Mouse (Mus musculus) midbrain, embryonic 12.5 days (tissue): Measurements from ENCODE around the gene Stom. TPM values are rescaled to one million over a fixed set of nuclear protein-coding genes. Genes with fewer than 3 reads are reported as not detected.
A peak's percentile ranks its signal among the peaks of the same experiment; 100 is the strongest.

Source experiments
- ATAC-seq: fragments of 200-750 bp; cut with Nextera tagmentation; 2 replicates; pipeline ENCODE4 v1.8.0; 2017; ENCODE audit warnings: low read depth, moderate TSS enrichment, moderate library complexity; ENCODE audit not compliant: low FRiP score
- H3K27ac ChIP-seq: fragments of 300-500 bp; sonication (generic); replicated peaks from 2 replicates; pipeline ENCODE4 v1.5.1; 2016; ENCODE audit warnings: mild to moderate bottlenecking
- H3K27me3 ChIP-seq: fragments of 300-500 bp; sonication (generic); 2 replicates; pipeline ENCODE4 v1.6.1; 2016; ENCODE audit warnings: mild to moderate bottlenecking
- H3K36me3 ChIP-seq: fragments of 300-500 bp; sonication (generic); 2 replicates; pipeline ENCODE4 v1.6.1; 2016
- H3K4me1 ChIP-seq: fragments of 300-500 bp; sonication (generic); 2 replicates; pipeline ENCODE4 v1.6.1; 2016
- H3K4me2 ChIP-seq: fragments of 300-500 bp; sonication (generic); replicated peaks from 2 replicates; pipeline ENCODE4 v1.6.1; 2016; ENCODE audit warnings: mild to moderate bottlenecking, moderate library complexity
- H3K4me3 ChIP-seq: fragments of 300-500 bp; sonication (generic); 2 replicates; pipeline ENCODE4 v1.5.1; 2016; ENCODE audit warnings: mild to moderate bottlenecking
- H3K9ac ChIP-seq: fragments of 300-500 bp; sonication (generic); replicated peaks from 2 replicates; pipeline ENCODE4 v1.6.1; 2016; ENCODE audit warnings: mild to moderate bottlenecking, moderate library complexity
- H3K9me3 ChIP-seq: fragments of 300-500 bp; sonication (generic); 2 replicates; pipeline ENCODE4 v1.6.1; 2016; ENCODE audit warnings: mild to moderate bottlenecking
- WGBS: fragments of 180-500 bp; shearing (Covaris S2); methylation state at CpG from one replicate; pipeline ENCODE4 v1.1.7; 2016; 5-methylcytosine and 5-hydroxymethylcytosine counted together
- polyA plus RNA-seq: library from polyadenylated mRNA; unstranded; fragments of >200 nt; fragmentation: Nextera tagmentation; extraction: Ambion mirVana; gene quantifications from 2 replicates; pipeline ENCODE4 v1.2.1, GENCODE M21; 2016

Stom gene
- polyA plus RNA-seq, 1 experiment from 2014 or later, result 12.5 TPM

DNA sequence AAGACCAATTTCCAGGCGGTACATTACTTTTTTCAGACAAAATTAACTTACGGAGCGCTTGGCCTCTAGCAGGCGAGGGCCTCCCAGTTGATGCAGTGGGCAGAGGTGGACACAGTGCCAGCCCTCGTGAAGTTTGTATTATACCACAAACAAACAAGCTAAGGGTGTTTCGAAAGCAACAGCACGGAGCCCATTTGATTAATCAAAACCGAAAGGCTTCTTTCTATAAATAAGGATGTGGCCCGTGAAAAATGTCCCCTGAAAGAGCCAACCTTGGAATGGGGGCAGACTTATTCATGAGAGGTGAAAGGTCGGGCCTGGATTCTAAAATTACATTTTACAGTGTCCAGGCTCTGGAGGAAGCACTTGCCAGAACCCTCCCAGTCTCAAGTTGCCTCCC is 643 bp upstream of the Stom start:
- H3K4me1 ChIP-seq, result peaks cover 17% of the 10 kb centered on the region
- 46% methylated on average over 10 of the region's 10 CpGs for WGBS
- no peaks in the 10 kb centered on the region for H3K9me3 ChIP-seq
- H3K27me3 ChIP-seq, result 0 out of 2 replicates have a peak, but pooled peaks cover 7% of the 10 kb centered on the region
- H3K4me3 ChIP-seq, result peak overlapping the region; percentile 65
- ATAC-seq, result no peak
- no peak overlapping the region for H3K27ac ChIP-seq
- H3K36me3 ChIP-seq, result no peaks in the 10 kb centered on the region
- peak overlapping the region; percentile 65 for H3K9ac ChIP-seq
- peak overlapping the region; percentile 95 for H3K4me2 ChIP-seq

DNA sequence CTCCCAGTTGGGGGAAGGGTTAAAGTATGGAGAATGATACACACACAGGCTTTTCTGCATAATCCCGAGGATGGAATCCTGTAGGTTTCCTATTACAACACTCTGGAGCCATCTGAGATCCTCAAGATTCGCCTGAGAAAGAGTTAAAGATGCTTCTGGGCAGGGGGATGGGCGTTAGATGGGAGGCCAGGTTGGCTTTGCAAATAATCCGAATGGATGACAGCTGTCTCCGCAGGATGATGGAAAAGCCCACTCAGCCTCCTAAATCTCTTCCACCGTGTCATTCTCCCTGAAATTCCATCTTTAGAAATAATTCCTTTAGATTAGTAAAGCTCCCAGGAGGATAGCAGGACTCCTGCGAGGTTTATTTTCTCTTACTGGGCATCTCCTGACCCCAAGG is 1.2 kb downstream of the Stom start:
- Histone ChIP-seq H3K4me2 (peak overlapping the region; percentile 95), H3K9me3 (no peaks in the 10 kb centered on the region), H3K27me3 (0 out of 2 replicates have a peak, but pooled peaks cover 7% of the 10 kb centered on the region), H3K27ac (no peak overlapping the region), H3K36me3 (no peaks in the 10 kb centered on the region), H3K4me1 (peaks cover 17% of the 10 kb centered on the region), H3K4me3 (peak overlapping the region; percentile 65), H3K9ac (no peak overlapping the region)
- WGBS, result 1% methylated on average over 7 of the region's 7 CpGs
- ATAC-seq, result no peak

DNA sequence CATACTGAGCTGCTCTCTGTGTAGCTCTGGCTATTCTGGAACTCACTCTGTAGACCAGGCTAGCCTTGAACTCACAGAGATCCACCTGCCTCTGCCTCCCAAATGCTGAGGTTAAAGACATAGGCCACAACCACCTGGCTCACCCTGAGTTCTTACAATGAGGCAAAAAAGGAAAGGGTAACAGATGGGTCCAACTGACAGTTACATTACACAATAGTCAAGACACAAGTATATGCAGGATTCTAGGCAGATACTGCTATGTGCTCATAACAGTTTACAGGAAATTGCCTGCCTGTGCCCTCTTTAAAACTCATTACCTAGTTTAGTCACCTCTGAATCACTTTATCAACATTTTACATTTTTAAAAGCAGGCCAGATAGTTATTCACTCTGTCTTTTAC is 3.1 kb downstream of the Stom start:
- Histone ChIP-seq H3K4me3 (no peak overlapping the region), H3K27ac (no peak overlapping the region), H3K4me1 (peaks cover 17% of the 10 kb centered on the region), H3K9me3 (no peaks in the 10 kb centered on the region), H3K27me3 (peaks cover 12% of the 10 kb centered on the region), H3K36me3 (no peaks in the 10 kb centered on the region), H3K4me2 (no peak overlapping the region), H3K9ac (no peak overlapping the region)
- ATAC-seq, result no peak

DNA sequence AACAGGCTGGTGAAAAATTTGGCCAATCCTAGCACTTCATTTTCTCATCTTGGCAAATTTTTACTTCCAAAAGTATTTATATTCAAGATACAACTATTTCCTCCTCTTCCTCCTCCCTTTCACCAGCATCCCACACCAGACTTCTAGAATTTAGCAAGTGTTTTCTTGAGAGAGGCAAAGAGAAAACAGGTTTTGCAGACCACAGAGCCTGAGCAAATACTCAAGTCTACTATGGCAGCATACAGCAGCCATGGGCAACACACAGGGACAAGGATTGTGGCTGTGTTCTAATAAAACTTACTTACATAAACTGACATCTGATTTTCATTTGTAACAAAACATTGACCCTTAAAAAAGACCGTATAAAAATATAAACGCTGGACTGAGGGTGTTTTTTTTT is 5.6 kb downstream of the Stom start:
- no peaks in the 10 kb centered on the region for H3K36me3 ChIP-seq
- H3K9me3 ChIP-seq, result no peaks in the 10 kb centered on the region
- H3K4me1 ChIP-seq, result peaks cover 11% of the 10 kb centered on the region
- no peak overlapping the region for H3K4me3 ChIP-seq
- no peak overlapping the region for H3K27ac ChIP-seq
- ATAC-seq, result no peak
- 76% methylated on average over 2 of the region's 2 CpGs for WGBS
- H3K9ac ChIP-seq, result no peak overlapping the region
- H3K27me3 ChIP-seq, result peaks cover 20% of the 10 kb centered on the region
- no peak overlapping the region for H3K4me2 ChIP-seq

DNA sequence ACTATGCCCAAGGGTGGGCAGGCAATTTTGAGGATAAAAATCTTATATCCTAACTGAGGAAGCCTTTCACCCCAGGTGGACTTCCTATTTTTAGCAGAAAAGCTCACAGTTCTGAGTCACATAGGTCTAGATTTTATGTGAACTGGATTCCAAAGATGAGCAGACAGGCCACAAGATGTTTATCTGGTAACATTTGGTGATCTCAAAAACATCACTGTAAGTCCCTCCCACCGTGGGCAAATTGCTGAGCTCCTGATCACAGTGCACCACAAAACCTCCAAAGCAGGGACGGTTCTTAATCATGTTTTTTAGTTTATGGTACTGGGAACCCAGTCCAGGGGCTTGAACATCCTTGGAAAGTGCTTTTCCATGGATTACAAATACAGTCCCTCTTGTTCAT is 7.7 kb downstream of the Stom start:
- no peak for ATAC-seq

DNA sequence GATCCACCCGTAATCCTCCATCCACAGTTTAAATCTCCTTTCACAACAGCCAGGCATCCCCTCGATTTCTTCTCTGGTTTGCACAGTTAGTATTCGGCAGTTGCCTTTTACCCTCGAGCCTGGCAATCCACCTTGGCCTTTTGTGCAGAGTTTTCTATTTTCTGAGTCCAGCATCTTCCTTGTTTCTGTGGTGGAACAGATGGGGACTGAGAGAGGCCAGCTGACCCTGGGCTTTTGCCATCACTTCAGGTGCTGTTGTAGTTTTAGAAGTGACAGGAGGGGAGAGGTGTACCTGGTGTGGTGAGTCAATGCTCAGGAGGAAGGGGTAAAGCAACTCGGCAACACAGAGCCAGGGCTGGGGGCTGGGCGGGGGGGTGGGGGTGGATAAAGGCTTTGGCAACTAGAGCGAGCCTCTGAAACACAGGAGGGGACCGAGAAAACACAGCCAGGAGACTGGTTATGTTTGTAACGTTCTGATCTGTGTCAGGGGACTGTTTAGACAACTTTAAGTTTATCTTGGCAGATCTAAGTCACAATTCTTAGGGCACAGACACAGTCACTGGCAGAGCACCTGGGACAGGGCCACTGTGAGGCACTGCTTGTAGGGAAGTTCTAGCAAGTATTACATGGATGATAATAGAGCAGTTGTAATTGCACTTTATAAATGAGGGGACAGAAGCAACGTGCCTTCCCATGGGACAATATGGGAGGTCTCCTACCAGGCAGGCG is 8.5 kb downstream of the Stom start:
- Histone ChIP-seq H3K36me3 (no peaks in the 10 kb centered on the region), H3K27me3 (peaks cover 40% of the 10 kb centered on the region), H3K27ac (no peak overlapping the region), H3K4me2 (no peak overlapping the region), H3K4me1 (peaks cover 2% of the 10 kb centered on the region; the same call in 1 of the 2 replicates), H3K9me3 (no peaks in the 10 kb centered on the region), H3K9ac (no peak overlapping the region), H3K4me3 (no peak overlapping the region)
- no peak for ATAC-seq
- 24% methylated on average over 11 of the region's 11 CpGs for WGBS

More for the DNA sequence above, 7.7 kb downstream of the Stom start:
- H3K27ac ChIP-seq, result no peak overlapping the region
- no peak overlapping the region for H3K4me3 ChIP-seq
- H3K4me2 ChIP-seq, result no peak overlapping the region
- H3K9me3 ChIP-seq, result no peaks in the 10 kb centered on the region
- no peaks in the 10 kb centered on the region for H3K36me3 ChIP-seq
- H3K9ac ChIP-seq, result no peak overlapping the region
- peaks cover 2% of the 10 kb centered on the region; the same call in 1 of the 2 replicates for H3K4me1 ChIP-seq
- H3K27me3 ChIP-seq, result peaks cover 36% of the 10 kb centered on the region
- WGBS, result 89% methylated on average over 2 of the region's 2 CpGs

DNA sequence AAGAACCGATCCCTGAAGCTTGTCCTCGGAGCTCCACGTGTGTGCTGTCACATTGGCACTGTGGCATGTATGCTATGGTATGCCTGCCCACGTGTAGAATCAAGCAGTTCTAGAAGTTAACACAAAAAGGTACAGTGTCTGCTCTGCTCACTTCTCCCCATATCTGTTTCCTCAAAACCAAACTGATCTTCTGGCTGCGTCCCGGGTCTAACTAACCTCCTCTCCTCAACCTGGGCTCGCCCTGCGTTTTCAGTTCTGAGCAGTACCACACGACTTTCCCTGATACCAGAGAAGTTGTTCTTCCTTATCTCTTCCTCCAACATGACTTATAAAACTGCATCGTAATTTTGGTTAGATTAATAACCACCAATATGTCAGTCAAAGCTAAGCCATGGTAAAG is 9.2 kb downstream of the Stom start:
- ATAC-seq, result no peak
- peaks cover 40% of the 10 kb centered on the region for H3K27me3 ChIP-seq
- no peak overlapping the region for H3K9ac ChIP-seq
- no peaks in the 10 kb centered on the region for H3K36me3 ChIP-seq
- 61% methylated on average over 10 of the region's 10 CpGs for WGBS
- H3K27ac ChIP-seq, result no peak overlapping the region
- peaks cover 2% of the 10 kb centered on the region; the same call in 1 of the 2 replicates for H3K4me1 ChIP-seq
- no peak overlapping the region for H3K4me3 ChIP-seq
- no peak overlapping the region for H3K4me2 ChIP-seq
- H3K9me3 ChIP-seq, result no peaks in the 10 kb centered on the region

DNA sequence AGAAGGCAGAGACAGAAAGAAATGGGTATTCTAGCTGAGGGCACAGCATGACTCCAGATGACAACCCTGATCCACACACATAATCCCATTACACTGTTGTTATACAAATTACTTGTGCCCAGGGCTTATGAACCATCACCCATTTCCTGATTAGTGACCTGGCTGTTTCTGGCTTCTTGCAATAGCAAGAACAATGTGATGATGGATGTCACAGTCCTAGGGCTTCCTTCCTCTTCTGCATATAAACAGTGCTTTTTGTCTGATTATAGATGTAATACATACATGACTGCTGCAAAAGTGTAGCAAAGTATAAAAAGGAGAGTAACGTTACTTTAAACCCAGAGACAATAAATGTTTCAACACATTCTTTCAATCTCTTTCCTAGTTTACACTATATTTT is 9.8 kb downstream of the Stom start:
- Histone ChIP-seq H3K4me3 (no peak overlapping the region), H3K4me1 (peaks cover 5% of the 10 kb centered on the region; the same call in 1 of the 2 replicates), H3K27me3 (peaks cover 40% of the 10 kb centered on the region), H3K9ac (no peak overlapping the region), H3K27ac (no peak overlapping the region), H3K4me2 (no peak overlapping the region), H3K9me3 (no peaks in the 10 kb centered on the region), H3K36me3 (no peaks in the 10 kb centered on the region)
- 57% methylated on average over 1 of the region's 1 CpGs for WGBS
- ATAC-seq, result no peak

DNA sequence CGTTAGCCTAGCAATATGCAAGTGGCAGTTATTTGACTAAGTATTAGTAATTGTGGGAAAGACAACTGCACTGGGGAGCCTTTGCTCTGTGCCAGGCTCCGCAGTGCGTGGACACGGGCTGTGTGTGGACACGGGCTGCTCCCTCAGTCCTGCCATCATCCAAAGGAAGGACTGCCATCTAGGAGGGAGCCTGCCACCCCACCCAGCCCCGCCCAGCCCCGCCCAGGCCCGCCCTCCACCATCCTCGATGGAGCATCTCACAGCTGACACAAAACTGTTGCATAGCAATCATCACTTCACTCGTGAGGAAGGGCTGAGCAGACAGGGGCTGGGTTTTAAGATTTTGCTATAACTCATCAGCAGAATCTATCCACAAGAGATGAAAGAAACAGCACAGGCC is 10.8 kb downstream of the Stom start:
- H3K9ac ChIP-seq, result no peak overlapping the region
- WGBS, result 74% methylated on average over 10 of the region's 10 CpGs
- no peak for ATAC-seq
- peaks cover 5% of the 10 kb centered on the region; the same call in 1 of the 2 replicates for H3K4me1 ChIP-seq
- H3K36me3 ChIP-seq, result no peaks in the 10 kb centered on the region
- H3K4me2 ChIP-seq, result no peak overlapping the region
- H3K27me3 ChIP-seq, result peaks cover 43% of the 10 kb centered on the region
- H3K9me3 ChIP-seq, result no peaks in the 10 kb centered on the region
- H3K27ac ChIP-seq, result no peak overlapping the region
- H3K4me3 ChIP-seq, result no peak overlapping the region

DNA sequence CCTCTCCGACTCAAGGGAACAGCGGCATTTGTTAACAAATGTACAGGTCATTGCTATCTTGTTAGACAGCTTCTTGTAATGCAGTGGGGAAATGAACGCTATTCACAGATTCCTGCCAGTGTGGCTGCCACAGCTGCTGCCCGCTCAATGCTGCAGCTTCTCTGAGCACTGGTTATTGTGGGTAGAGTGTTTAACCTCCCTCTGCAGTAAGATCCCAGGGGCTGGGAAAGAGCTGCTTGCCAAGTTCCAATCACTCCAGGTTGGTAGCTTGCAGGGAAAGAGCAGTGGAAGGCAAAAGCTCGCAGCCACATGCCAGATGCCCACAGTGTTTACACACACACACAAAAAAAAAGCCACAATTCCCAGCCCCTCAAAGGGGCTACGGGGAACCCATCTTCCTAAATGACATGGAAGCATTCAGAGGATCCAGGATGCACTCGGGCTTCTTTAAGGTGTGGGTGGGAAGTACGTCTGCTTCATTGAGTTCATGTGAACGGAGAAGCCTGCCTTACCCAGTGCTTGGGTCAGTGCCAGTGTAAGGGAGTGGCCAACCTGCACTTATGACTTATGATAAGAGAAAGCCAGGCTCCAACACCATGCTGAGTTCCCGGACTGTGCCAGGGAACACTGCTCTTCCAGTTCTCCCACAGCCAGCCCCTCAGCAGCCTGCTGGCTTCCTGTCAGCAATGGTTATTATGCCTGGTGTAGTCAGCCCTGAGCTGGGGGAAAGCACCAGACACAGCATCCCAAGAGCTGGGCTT is 14.2 kb downstream of the Stom start:
- no peak overlapping the region for H3K4me2 ChIP-seq
- H3K27me3 ChIP-seq, result peaks cover 33% of the 10 kb centered on the region
- H3K4me1 ChIP-seq, result 0 out of 2 replicates have a peak, but pooled peaks cover 5% of the 10 kb centered on the region
- H3K9me3 ChIP-seq, result no peaks in the 10 kb centered on the region
- ATAC-seq, result no peak
- H3K36me3 ChIP-seq, result no peaks in the 10 kb centered on the region
- 84% methylated on average over 10 of the region's 10 CpGs for WGBS
- H3K9ac ChIP-seq, result no peak overlapping the region
- H3K27ac ChIP-seq, result no peak overlapping the region
- H3K4me3 ChIP-seq, result no peak overlapping the region

DNA sequence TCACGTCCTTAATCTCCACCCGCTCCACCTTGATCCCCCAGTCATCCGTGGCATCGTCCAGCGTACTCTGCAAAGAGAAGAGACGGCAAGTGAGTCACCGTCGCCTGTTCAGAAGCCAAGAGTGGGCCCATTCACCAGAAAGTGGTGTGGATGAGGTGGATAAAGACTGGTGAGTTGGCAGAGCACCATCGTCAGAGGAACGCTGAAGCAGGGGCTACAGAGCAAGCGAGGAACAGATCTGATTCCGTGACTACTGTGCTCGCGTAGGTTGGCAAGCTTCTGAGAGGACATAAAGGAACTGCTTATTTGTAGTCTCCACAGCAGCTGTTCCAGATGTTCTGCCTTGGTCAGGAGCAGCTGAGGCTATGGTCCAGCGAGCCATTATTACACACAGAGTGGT is 16.4 kb downstream of the Stom start:
- Histone ChIP-seq H3K4me2 (no peak overlapping the region), H3K9ac (no peak overlapping the region), H3K4me1 (0 out of 2 replicates have a peak, but pooled peaks cover 3% of the 10 kb centered on the region), H3K27ac (no peak overlapping the region), H3K27me3 (peaks cover 22% of the 10 kb centered on the region), H3K36me3 (no peaks in the 10 kb centered on the region), H3K4me3 (no peak overlapping the region), H3K9me3 (no peaks in the 10 kb centered on the region)
- 88% methylated on average over 15 of the region's 15 CpGs for WGBS
- no peak for ATAC-seq

DNA sequence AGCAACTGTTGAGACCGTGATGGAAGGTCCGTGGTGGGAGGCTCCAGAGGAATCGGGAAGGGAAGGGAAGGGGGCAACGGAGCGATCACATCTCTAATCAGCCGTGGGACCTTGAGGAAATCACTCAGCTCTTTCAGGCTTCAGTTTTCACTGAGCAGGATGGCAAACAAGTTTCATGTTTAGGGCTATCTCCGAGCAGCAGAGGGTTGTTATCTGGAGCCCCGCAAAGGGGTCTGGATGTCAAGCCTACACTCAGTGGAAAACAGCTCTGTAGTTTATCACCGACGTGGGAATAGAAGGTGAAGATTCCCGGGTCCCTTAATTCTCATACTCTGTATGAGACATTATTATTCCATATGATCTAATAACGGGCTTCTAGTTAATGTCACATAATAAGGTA is 18.4 kb downstream of the Stom start:
- Histone ChIP-seq H3K4me3 (no peak overlapping the region), H3K4me2 (no peak overlapping the region), H3K9ac (no peak overlapping the region), H3K4me1 (0 out of 2 replicates have a peak, but pooled peaks cover 5% of the 10 kb centered on the region), H3K9me3 (no peaks in the 10 kb centered on the region), H3K27ac (no peak overlapping the region), H3K36me3 (no peaks in the 10 kb centered on the region), H3K27me3 (peaks cover 7% of the 10 kb centered on the region; the same call in 1 of the 2 replicates)
- 90% methylated on average over 12 of the region's 12 CpGs for WGBS
- no peak for ATAC-seq
